In genomic region chr17:88641012-88641411, GRCm38 (mm10) we compare ENCODE assay signal across 7 mouse cellular contexts. TPM values are rescaled to one million over a fixed set of nuclear protein-coding genes. Genes with fewer than 3 reads are reported as not detected.
A peak's percentile ranks its signal among the peaks of the same experiment; 100 is the strongest.
DNase-seq lines count a peak whose midpoint lies in the region; ATAC-seq and TF ChIP-seq lines count a peak whose summit lies in the region.

No protein-coding gene starts in this region.

- H3K36me3 ChIP-seq in MEL (ENCODE audit: control insufficient read depth in 1 of 2, insufficient read depth in 2 of 2, low read length in 2 of 2): no peaks in the 10 kb centered on the region; a peak in 1 of 4 replicates
- H3K36me3 ChIP-seq in embryonic facial prominence, embryonic 14.5 days (ENCODE audit: control insufficient read depth, insufficient read depth, low read length): peaks cover 31% of the 10 kb centered on the region

- peak; percentile 91 for TF ChIP-seq RAD21 in MEL (IDR thresholded peaks at IDR 0.05; ENCODE audit: low read depth, low read length)

- ATAC-seq in embryonic facial prominence, embryonic 14.5 days (ENCODE audit: low read depth): 0 out of 2 replicates have a peak, but pooled peaks have one; percentile 33

- intact Hi-C loops in heart, postnatal 36 days (cut with DNase I): loop anchor here (2.0 to 5.0 kb wide), 4 partner anchors 44 to 384 kb away; partner anchors contain the start of gene Ston1

- H3K9me3 ChIP-seq in MEL (replicated peaks; ENCODE audit: insufficient read depth, low read length): no peaks in the 10 kb centered on the region
- H3K9me3 ChIP-seq in embryonic facial prominence, embryonic 14.5 days (ENCODE audit: control insufficient read depth, low read length): no peaks in the 10 kb centered on the region

- no peak overlapping the region for H3K9ac ChIP-seq in MEL (ENCODE audit: control insufficient read depth, low read depth, low read length, poor library complexity, severe bottlenecking)
- H3K9ac ChIP-seq in embryonic facial prominence, embryonic 14.5 days (ENCODE audit: low read depth, low read length): no peak overlapping the region

- no peak for TF ChIP-seq POLR2A in MEL (IDR thresholded peaks at IDR 0.05; ENCODE audit: control insufficient read depth in 1 of 2, insufficient read depth in 1 of 2, low read depth in 1 of 2, low read length in 2 of 2, poor library complexity in 1 of 2)

- no peaks in the 10 kb centered on the region for H3K4me1 ChIP-seq in MEL (ENCODE audit: control insufficient read depth in 1 of 2, insufficient read depth in 2 of 2, low read length in 2 of 2)
- no peaks in the 10 kb centered on the region for H3K4me1 ChIP-seq in embryonic facial prominence, embryonic 14.5 days (ENCODE audit: control insufficient read depth, insufficient read depth, low read length)

- WGBS in embryonic facial prominence, embryonic 14.5 days: 25% methylated on average over 6 of the region's 6 CpGs

- TF ChIP-seq EP300 in MEL (IDR thresholded peaks at IDR 0.05; ENCODE audit: low read depth in 1 of 2, low read length in 2 of 2): no peak

- TF ChIP-seq CTCF in MEL (IDR thresholded peaks at IDR 0.05 in 2 of 3, conservative IDR thresholded peaks at IDR 0.05 in 1 of 3; ENCODE audit: control insufficient read depth in 1 of 3, insufficient read depth in 1 of 3, low read depth in 2 of 3, low read length in 3 of 3, poor library complexity in 1 of 3, severe bottlenecking in 1 of 3): peak; percentile 54 to 90 (median 82)

- DNase-seq in MEL (ENCODE audit: low read depth, low spot score): peak; percentile 69
- peak; percentile 71 to 82 for DNase-seq in adrenal gland, postnatal 36 days
- DNase-seq in embryonic facial prominence, embryonic 14.5 days (ENCODE audit: low spot score): peak; percentile 86
- DNase-seq in heart, postnatal 36 days: peak; percentile 73 to 82
- DNase-seq in layer of hippocampus, adult 9-11 months: peak; percentile 38
- peak; percentile 83 for DNase-seq in lung, postnatal 14 days
- DNase-seq in spleen, adult 12 weeks (ENCODE audit: low spot score): peak; percentile 29

- no peak overlapping the region for H3K4me2 ChIP-seq in embryonic facial prominence, embryonic 14.5 days (ENCODE audit: low read depth, low read length)

- no peaks in the 10 kb centered on the region for H3K27me3 ChIP-seq in MEL (ENCODE audit: control insufficient read depth in 1 of 2, insufficient read depth in 2 of 2, low read length in 2 of 2)
- no peaks in the 10 kb centered on the region for H3K27me3 ChIP-seq in embryonic facial prominence, embryonic 14.5 days (replicated peaks; ENCODE audit: control insufficient read depth, insufficient read depth, low read length)

- H3K79me2 ChIP-seq in MEL (ENCODE audit: control insufficient read depth, insufficient read depth, low read length, poor library complexity): no peaks in the 10 kb centered on the region

- H3K4me3 ChIP-seq in MEL (ENCODE audit: control insufficient read depth in 1 of 2, insufficient read depth in 1 of 2, low read depth in 2 of 2, low read length in 2 of 2): no peak overlapping the region
- no peak overlapping the region for H3K4me3 ChIP-seq in embryonic facial prominence, embryonic 14.5 days (ENCODE audit: low read depth, low read length)

- H3K27ac ChIP-seq in MEL (ENCODE audit: control insufficient read depth, low read depth, low read length): no peak overlapping the region
- no peak overlapping the region for H3K27ac ChIP-seq in embryonic facial prominence, embryonic 14.5 days (replicated peaks; ENCODE audit: low read depth, low read length)

TF ChIP-seq in MEL, 35 proteins besides CTCF, POLR2A, EP300 and RAD21:
- TF ChIP-seq TCF12 (IDR thresholded peaks at IDR 0.05; ENCODE audit: low read depth, low read length) (no peak), MYC (IDR thresholded peaks at IDR 0.05; ENCODE audit: low read depth, low read length) (no peak), ZC3H11A (IDR thresholded peaks at IDR 0.05; ENCODE audit: low read depth, low read length) (peak; percentile 77), MXI1 (IDR thresholded peaks at IDR 0.05; ENCODE audit: low read depth, low read length) (no peak), GABPA (IDR thresholded peaks at IDR 0.05; ENCODE audit: low read depth, low read length) (no peak), SMC3 (IDR thresholded peaks at IDR 0.05; ENCODE audit: low read depth, low read length) (peak; percentile 85)

RNA-seq across cellular contexts. Expression of gene Gtf2a1l, which starts 27.4 kb away (rescaled TPM):
- total RNA-seq in MEL (2012; rRNA removed): not detected in 2 replicates
- not detected for polyA plus RNA-seq in MEL (2012; ENCODE audit: insufficient read depth in 1 of 2, insufficient read length in 2 of 2, low read depth in 1 of 2, low replicate concordance in 2 of 2, missing spikeins in 1 of 2)
- total RNA-seq in adrenal gland, postnatal 36 days (2021): not detected
- polyA plus RNA-seq in embryonic facial prominence, embryonic 14.5 days (2014; fragmentation: Nextera tagmentation; extraction: Ambion mirVana): 0.47 TPM in 1 of 2 replicates, not detected in the other
- total RNA-seq in heart, postnatal 36 days (2021): not detected

RNA-seq across cellular contexts. Expression of gene Ston1, which starts 43.5 kb away (rescaled TPM):
- 0.39 and 1.0 TPM in 2 replicates for total RNA-seq in MEL (2012; rRNA removed)
- polyA plus RNA-seq in MEL (2012; ENCODE audit: insufficient read depth in 1 of 2, insufficient read length in 2 of 2, low read depth in 1 of 2, low replicate concordance in 2 of 2, missing spikeins in 1 of 2): 1 to 10 TPM in 1 of 2 experiments, not detected in 1; 4.9 TPM
- total RNA-seq in adrenal gland, postnatal 36 days (2021): 10 to 100 TPM; 28.7 to 41.5 TPM
- polyA plus RNA-seq in embryonic facial prominence, embryonic 14.5 days (2014; fragmentation: Nextera tagmentation; extraction: Ambion mirVana): 9.1 and 10.8 TPM in 2 replicates
- total RNA-seq in heart, postnatal 36 days (2021): 10 to 100 TPM; 17.4 to 20.3 TPM

Comparison
In these comparisons a context has a peak if more than half of its experiments do, and no peak if none do; other contexts are left out.
1. DNase-seq: peak in every context shown above with its lines; median percentile 86 in embryonic facial prominence, embryonic 14.5 days; 83 in lung, postnatal 14 days; 78 in heart, postnatal 36 days; 76 in adrenal gland, postnatal 36 days; 69 in MEL; 38 in layer of hippocampus, adult 9-11 months; 29 in spleen, adult 12 weeks.